Mouse (Mus musculus) common myeloid progenitor, adult 5-6 weeks (primary cell): ENCODE measurements around the gene Fbxo31. TPM values are rescaled to one million over a fixed set of nuclear protein-coding genes. Genes with fewer than 3 reads are reported as not detected.
A peak's percentile ranks its signal among the peaks of the same experiment; 100 is the strongest.

Experiments used
- ATAC-seq: replicated peaks from 2 replicates; pipeline ENCODE4 v1.8.0; 2016; ENCODE audit warnings: low read depth, mild to moderate bottlenecking, moderate TSS enrichment, inconsistent platforms; ENCODE audit not compliant: poor library complexity, severe bottlenecking
- total RNA-seq: library from RNA; stranded (forward); fragments of 200-1000, 187-1606 nt; gene quantifications from 2 replicates; pipeline ENCODE4 v1.2.3, GENCODE M21; 2017

The Fbxo31 gene
- total RNA-seq, 1 experiment from 2014 or later: 8.8 TPM

GRCm38 (mm10) chr8:121590203-121591177 lies 11.9 kb upstream of the Fbxo31 start, which contains the start of gene Map1lc3b:
Gene Map1lc3b, plus strand, starts transcription at chr8:121590361.
- ATAC-seq: peak; percentile 55

GRCm38 (mm10) chr8:121589205-121589726 lies 10.7 kb upstream of the Fbxo31 start:
- no peak for ATAC-seq

- no peak for ATAC-seq
Measured at GRCm38 (mm10) chr8:121588750-121589149, 10.1 kb upstream of the Fbxo31 start.

- ATAC-seq: peak; percentile 91
Measured at GRCm38 (mm10) chr8:121585159-121585825, 6.7 kb upstream of the Fbxo31 start.

GRCm38 (mm10) chr8:121584730-121585129 lies 6.1 kb upstream of the Fbxo31 start:
- no peak for ATAC-seq

GRCm38 (mm10) chr8:121583653-121584052 lies 5.0 kb upstream of the Fbxo31 start:
- no peak for ATAC-seq

- no peak for ATAC-seq
Measured at GRCm38 (mm10) chr8:121580465-121580864, 1.9 kb upstream of the Fbxo31 start.

- ATAC-seq: peak; percentile 15
Measured at GRCm38 (mm10) chr8:121577751-121578675, 593 bp downstream of the Fbxo31 start.

GRCm38 (mm10) chr8:121575661-121576060 lies 2.9 kb downstream of the Fbxo31 start:
- ATAC-seq: no peak

GRCm38 (mm10) chr8:121573275-121573674 lies 5.3 kb downstream of the Fbxo31 start:
- ATAC-seq: peak; percentile 46

GRCm38 (mm10) chr8:121572121-121572520 lies 6.5 kb downstream of the Fbxo31 start:
- ATAC-seq: no peak

GRCm38 (mm10) chr8:121570801-121571200 lies 7.8 kb downstream of the Fbxo31 start:
- no peak for ATAC-seq

GRCm38 (mm10) chr8:121570335-121570734 lies 8.3 kb downstream of the Fbxo31 start:
- peak; percentile 82 for ATAC-seq

- no peak for ATAC-seq
Measured at GRCm38 (mm10) chr8:121568321-121568720, 10.3 kb downstream of the Fbxo31 start.

- ATAC-seq: no peak
Measured at GRCm38 (mm10) chr8:121563701-121564100, 14.9 kb downstream of the Fbxo31 start.

GRCm38 (mm10) chr8:121562941-121563351 lies 15.7 kb downstream of the Fbxo31 start:
- ATAC-seq: no peak

GRCm38 (mm10) chr8:121561636-121562345 lies 16.8 kb downstream of the Fbxo31 start:
- no peak for ATAC-seq

- ATAC-seq: no peak
Measured at GRCm38 (mm10) chr8:121560432-121561100, 18.0 kb downstream of the Fbxo31 start.

- ATAC-seq: no peak
Measured at GRCm38 (mm10) chr8:121559801-121560200, 18.8 kb downstream of the Fbxo31 start.
